Mouse (Mus musculus) mouse trophoblast stem cell (cell line): ENCODE results near the gene Ston2.
"Not testable (repeated sequence)": the region's sequence is repeated elsewhere in the genome, so short reads cannot be mapped to it uniquely, and the experiment has no call there.

Experiments used
- in situ Hi-C, 2 experiments: fragments of 300-500 bp; cut with MseI, MboI; formaldehyde crosslinking; loops; 2 replicates in 1 of 2; 3 replicates in 1 of 2; pipeline ENCODE4 v1.15.1; 2025

Gene Ston2

GRCm38 (mm10) chr12:91754606-91755005, 33.6 kb downstream of the Ston2 start:
- in situ Hi-C loops: no loop called here

GRCm38 (mm10) chr12:91752711-91753110, 35.5 kb downstream of the Ston2 start:
- in situ Hi-C loops: no loop called here

DNA sequence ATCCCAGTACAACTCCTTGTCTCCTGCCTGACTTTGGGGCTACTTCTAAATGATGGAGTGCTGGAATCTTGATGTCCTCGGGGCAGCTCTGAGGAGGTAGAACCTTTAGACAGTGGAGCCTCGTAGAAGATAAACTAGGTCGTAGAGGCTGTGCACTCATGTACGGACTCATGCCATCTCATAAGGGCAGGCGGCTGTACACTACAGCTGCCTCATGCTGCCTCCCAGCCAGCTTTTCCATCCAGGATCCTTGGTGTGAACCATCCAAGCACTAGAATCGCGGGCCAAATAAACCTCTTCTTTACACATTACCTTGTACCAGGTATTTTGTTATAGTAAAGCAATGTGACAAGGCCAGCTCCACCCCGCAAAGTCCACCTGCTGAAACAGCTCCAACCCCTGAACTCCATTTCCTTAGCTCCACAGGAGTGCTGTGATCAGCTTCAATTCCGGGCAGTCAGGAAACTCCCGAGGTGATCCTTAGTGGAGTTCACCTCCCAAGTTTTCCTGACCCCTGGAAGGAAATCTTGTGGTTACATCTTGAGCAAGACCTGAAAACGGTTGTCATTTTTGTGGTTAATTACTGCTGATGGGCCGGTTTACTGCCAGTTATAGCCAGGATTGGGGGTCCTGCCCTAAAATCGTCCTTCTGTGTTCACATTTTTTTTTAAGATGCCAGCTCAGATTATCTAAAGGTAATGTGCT, 36.1 kb downstream of the Ston2 start:
- in situ Hi-C loops: no loop called here

- in situ Hi-C loops: no loop called here
These were observed 38.5 kb downstream of the Ston2 start for GRCm38 (mm10) chr12:91749543-91750184.

DNA sequence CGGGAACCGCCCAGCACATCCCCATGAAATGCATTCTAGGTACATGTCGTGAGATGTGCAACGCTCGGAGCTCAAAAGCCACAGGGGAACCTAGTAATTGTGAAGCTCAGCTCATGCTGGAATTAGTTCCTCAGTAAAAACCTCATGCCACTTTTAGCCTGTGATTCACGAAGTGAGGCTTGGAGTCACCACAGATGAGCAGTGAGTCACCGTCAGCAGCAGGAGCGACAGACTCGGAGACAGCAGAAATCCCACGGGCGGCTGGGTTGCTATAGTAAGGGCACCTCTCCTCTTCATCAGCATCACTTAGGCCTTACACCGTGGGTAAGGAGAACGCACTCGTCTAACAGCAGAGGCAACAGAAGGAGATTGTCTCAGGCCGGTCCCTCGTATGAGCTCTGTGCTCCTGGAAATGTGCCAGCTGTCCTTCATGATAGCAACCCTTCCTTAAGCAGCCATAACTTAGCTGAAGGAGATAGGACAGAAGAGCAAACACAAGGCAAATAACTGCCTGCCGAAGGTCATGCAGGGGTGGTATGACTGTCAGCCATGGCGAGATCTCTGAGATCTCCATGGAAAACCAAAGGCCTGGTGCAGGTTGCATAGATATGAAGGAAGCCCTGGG, 39.8 kb downstream of the Ston2 start:
- in situ Hi-C loops: no loop called here

GRCm38 (mm10) chr12:91746839-91747238, 41.3 kb downstream of the Ston2 start:
- in situ Hi-C loops: not testable (repeated sequence)

- in situ Hi-C loops: no loop called here
These were observed 42.4 kb downstream of the Ston2 start for GRCm38 (mm10) chr12:91745758-91746290.

DNA sequence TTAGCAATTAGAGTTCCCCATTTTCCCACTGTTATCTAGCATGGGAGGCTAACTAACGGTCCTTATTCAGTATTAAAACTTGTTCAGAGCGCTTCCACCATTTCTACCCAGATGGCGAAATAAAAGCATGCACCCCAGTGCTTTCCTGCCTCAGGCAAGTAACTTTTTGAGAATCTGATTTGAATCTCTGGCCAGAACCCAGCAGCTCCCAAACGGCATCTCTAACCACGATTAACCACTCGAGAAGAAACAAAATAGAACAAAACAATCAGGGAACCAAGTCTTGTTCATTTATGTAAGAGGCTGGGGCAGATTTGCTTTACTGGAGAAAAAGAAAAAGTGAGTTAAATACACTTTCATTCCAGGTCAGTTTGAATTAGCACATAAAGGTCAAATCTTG, 44.1 kb downstream of the Ston2 start:
- in situ Hi-C loops: no loop called here

- in situ Hi-C loops: no loop called here
These were observed 45.3 kb downstream of the Ston2 start for GRCm38 (mm10) chr12:91742916-91743315.

- in situ Hi-C loops: no loop called here
These were observed 49.8 kb downstream of the Ston2 start for GRCm38 (mm10) chr12:91738381-91738780.

- in situ Hi-C loops: no loop called here
These were observed 51.8 kb downstream of the Ston2 start for GRCm38 (mm10) chr12:91736221-91736980.

DNA sequence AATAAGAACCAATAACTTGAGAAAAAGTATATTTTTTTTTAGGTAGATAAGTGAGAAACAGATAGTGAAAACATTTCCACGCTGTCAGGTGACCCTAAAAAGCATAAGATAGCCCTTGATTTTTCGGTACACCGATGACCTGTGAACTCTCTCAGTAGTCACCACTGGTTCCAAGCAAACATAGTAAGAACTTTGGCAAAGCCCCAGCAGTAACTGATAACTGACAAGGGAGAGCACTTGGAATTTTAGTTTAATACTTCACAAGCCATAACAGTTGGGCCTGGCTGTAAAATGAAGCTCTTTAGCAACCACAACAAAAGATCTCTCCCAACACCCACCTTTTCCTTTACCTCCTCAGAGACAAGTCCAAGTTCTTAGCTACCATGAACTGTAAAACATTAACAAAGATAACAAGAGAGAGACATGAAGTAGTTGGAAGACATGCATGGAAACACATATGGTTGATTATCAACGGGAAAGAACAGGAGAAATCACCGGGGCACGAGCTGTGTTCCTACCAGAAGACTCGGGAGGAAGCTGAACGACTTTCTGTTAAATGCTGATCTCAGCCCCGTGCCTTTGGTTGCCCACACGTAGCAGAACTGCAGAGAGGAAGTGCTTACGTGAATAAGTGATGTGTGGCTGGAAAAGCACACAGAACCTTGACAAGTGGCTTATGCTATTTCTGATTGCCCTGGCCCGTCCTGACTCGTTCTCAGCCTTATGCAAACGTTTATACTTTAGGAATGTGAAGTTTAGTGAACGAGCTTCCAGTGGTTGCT, 53.8 kb downstream of the Ston2 start:
- in situ Hi-C loops: no loop called here

DNA sequence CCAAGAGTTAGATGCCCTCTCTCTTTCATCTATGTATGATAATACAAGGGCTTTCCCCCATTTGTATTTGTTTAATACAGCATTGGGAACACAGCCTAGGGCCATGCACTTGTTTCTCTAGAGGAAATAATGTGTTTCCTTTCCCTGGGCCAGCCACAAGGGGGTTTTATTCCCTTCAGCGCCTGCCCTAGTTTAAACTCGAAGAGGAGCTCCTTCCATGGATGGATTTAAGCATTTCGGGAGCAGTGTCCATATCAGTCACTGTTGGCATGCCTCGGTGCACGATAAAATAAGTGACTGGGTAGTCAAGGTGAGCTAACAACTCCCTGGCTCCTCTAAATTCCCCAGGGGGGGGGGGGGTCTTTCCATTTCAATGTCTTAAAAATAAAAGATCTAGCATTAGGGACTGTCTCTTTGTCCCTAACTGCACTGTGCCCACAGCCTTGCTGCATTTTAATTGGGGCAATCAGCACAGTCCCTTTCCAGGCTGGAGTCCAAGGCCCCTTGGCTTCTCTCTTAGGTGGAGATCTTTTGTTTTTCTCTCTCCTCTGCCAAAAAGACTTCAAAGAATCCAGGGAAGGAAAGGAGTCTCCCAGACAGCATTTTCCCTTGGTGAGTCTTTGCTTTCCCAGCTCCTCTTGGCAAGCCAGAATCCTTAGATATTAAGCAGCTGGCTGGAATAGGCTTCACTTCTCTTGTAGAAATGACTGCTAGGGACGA, 55.3 kb downstream of the Ston2 start:
- in situ Hi-C loops: no loop called here

DNA sequence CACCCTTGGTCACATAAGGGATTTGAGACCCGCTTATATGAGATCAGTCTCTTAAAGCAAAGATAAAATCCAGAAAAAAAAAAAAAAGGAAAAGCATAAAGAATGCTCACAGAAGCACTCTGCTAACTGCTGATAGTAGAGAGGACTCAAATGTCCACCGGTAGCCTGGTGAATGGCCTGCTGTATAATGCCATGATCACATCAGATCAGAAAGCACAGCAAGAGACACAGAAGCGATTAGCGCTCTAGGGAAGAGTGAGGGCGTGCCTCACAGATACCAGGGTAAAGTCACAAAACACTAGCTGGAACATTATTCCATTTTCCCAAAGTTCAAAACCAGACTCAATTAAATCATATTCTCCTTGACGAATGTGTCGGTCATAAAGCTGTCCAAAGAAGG, 62.0 kb downstream of the Ston2 start:
- in situ Hi-C loops: no loop called here

GRCm38 (mm10) chr12:91723912-91724311, 64.3 kb downstream of the Ston2 start:
- in situ Hi-C loops: no loop called here

DNA sequence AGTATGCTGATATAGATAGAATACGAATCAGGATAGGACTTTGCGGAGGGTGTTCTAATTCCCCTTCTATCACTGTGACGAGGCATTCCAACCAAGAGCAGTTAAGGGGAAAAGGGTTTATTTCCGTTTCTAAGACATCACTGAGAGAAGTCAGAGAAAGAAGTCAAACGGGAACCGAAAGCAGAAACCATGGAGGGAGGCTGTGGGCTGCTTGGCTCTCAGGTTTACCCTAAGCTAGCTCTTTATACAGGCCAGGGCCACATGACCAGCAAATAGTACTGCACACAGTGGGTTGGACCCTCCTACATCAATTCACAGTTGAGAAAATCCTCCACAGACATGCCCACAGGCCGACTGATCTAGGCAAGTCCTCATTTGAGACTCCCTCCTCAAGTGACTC, 69.1 kb downstream of the Ston2 start:
- in situ Hi-C loops: no loop called here

DNA sequence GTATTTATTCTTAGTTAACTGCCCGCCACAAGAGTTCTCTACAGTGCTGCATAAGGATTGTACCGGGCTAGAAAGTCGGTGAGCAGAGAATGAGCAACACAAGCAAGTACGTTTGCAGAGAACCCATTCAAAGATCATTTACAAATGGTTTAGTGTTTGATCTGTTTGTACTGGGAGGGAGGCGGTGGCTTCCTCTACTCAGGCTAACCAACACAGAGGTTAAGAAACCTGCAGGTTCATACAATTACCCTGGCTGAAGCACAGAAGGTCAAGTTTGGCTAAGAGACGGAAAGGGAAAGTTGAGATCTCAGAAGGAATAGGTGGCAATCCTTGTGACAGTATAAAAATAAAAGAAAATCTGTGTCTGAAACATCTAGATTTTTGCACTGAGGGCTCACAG, 72.5 kb downstream of the Ston2 start:
- in situ Hi-C loops: no loop called here

DNA sequence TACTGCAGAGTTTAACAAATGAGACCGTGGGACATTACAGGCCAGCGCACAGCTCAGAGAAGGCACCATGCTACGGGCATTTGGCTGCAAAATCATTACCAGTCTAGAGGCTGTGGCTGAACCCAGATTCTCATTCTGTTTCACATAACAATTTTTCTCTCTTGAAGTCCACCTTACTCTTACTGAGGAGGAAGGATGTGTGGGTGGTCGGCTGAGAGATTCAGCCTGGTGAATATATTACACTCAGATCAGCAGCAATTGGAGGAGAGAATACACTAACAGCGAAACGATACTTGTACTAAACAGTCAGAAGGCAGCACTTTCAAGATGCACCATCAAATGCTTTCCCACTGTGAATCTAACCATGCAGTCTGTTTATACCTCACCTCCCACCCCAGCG, 74.8 kb downstream of the Ston2 start:
- in situ Hi-C loops: no loop called here

DNA sequence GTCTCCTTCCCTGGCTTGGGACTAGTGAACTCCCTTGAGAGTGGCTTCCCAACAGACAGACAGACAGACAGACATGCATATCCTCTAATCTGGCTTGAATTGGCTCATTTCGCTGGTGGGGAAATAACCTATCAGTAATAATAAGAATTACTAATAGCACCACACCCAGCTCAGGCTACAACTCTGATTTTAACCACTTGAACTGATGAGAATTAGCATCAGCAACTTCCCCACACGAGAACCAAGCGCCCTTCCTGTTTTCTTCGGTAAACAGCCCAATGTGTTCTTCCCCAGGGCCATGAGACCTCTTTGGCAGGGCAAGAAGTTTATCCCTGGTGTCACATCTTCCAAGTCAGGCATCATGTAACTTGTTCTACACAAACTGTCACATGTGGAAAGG, 76.5 kb downstream of the Ston2 start:
- in situ Hi-C loops: no loop called here

- in situ Hi-C loops: no loop called here
These were observed 77.3 kb downstream of the Ston2 start for GRCm38 (mm10) chr12:91710876-91711275.

DNA sequence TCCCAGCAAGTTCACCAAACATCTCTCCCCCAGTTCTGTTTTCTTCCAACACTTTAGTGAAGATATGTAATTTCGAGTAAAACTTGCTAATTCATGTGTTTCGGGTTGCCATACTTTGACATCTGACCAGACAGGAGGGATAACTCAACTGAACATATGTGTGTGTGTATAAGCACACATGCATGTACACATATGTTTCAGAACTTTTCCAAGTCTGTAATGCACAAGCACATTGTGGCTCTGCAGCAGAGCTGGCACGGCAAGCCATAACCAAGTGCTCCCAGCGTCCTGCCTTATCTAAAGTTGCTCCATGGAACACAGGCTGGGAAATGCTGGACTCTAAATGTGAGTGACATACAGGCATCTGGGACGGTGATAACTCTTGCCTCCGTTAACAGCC, 78.6 kb downstream of the Ston2 start:
- in situ Hi-C loops: no loop called here
